Mouse (Mus musculus) liver, postnatal 0 days (tissue): ENCODE data around the gene Aspscr1.

Source experiments
- CTCF ChIP-seq: sonication (generic); IDR thresholded peaks from 2 replicates; pipeline ENCODE4 v1.5.1; 2016; ENCODE audit warnings: antibody characterized with exemption, low read depth
- EP300 ChIP-seq: IDR thresholded peaks from 2 replicates; pipeline ENCODE4 v1.6.1; 2016; ENCODE audit warnings: antibody characterized with exemption, low read depth, mild to moderate bottlenecking

DNA sequence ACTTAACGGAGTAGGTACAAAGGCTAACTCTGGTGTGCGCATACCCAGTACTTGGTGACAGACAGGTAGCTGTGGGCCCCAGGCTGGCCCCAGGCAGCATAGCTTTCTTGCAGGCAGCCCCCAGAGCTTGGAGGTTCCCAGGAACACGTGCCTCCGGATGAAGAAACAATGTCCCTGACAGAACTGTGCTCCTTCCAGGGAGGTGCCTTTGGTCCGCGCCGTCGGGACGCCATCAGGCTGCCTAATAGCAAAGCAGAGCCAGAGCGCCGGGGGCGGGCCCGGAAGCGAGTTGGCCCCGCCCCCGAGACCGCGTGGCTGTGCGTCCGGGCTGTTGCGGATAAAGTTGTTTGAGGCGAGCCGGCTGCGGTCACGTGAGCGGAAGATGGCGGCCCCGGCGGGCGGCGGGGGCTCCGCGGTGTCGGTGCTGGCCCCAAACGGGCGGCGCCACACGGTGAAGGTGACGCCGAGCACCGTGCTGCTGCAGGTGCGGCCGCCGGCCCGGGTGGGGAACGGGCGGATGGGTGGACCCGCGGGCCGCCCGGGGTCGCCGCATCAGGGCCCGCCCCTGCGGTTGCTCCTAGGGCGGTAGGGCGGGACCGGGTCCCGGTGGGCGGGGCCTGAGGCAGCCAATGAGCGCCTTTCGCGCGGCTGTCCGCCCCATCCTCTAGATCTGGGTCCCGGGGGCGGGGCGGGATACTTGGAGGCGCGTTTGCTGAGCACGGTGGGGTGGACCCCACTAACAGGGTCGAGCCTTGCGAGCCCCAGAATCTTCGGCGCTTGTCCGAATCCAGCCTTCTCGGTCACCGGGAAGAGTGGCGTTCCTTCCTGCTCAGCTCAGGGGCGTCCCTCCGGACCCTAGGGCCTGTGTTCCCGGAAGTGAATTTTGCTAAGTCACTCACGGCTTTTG lies at the start of gene Aspscr1:
- TF ChIP-seq CTCF (no peak), EP300 (no peak)
